Mouse (Mus musculus) ES-E14 (cell line): ENCODE measurements around the gene Ipo9.

ENCODE experiments used
- CHD2 ChIP-seq: IDR thresholded peaks from 2 replicates; pipeline ENCODE4 v1.6.1; 2014; ENCODE audit warnings: mild to moderate bottlenecking, low read depth, low read length, inconsistent platforms
- HCFC1 ChIP-seq: IDR thresholded peaks from 2 replicates; pipeline ENCODE4 v1.6.1; 2012; ENCODE audit warnings: low read length, inconsistent platforms, borderline replicate concordance; ENCODE audit not compliant: insufficient read depth
- ZNF384 ChIP-seq: IDR thresholded peaks from 2 replicates; pipeline ENCODE4 v1.6.1; 2012; ENCODE audit warnings: low read depth, low read length, inconsistent platforms

GRCm38 (mm10) chr1:135369415-135369814 is 60.9 kb downstream of the Ipo9 start:
- TF ChIP-seq HCFC1 (no peak), ZNF384 (no peak), CHD2 (no peak)
